Mouse (Mus musculus): ENCODE data around the gene A2ml1.
"Not testable (repeated sequence)": the region's sequence is repeated elsewhere in the genome, so short reads cannot be mapped to it uniquely, and the experiment has no call there.

A2ml1 gene

GRCm38 (mm10) chr6:128581508-128581907, at the start of gene A2ml1:
A2ml1 (minus strand) TSS chr6:128581608.
- DNase-seq, result no peak

- DNase-seq, result peak; percentile 61
Measured at GRCm38 (mm10) chr6:128629771-128630739, 48.6 kb upstream of the A2ml1 start.

- not testable (repeated sequence) for DNase-seq
Measured at GRCm38 (mm10) chr6:128625246-128625645, 43.8 kb upstream of the A2ml1 start.

GRCm38 (mm10) chr6:128624425-128624824, 43.0 kb upstream of the A2ml1 start:
- no peak for DNase-seq

GRCm38 (mm10) chr6:128623433-128623832, 42.0 kb upstream of the A2ml1 start, which contains the start of gene Klrb1a:
Klrb1a (minus strand) TSS chr6:128623533.
- not testable (repeated sequence) for DNase-seq

GRCm38 (mm10) chr6:128622733-128623132, 41.3 kb upstream of the A2ml1 start:
- DNase-seq, result no peak

- DNase-seq, result peak; percentile 55
Measured at GRCm38 (mm10) chr6:128606350-128606749, 24.9 kb upstream of the A2ml1 start.

GRCm38 (mm10) chr6:128604512-128604911, 23.1 kb upstream of the A2ml1 start:
- no peak for DNase-seq

- no peak for DNase-seq
Measured at GRCm38 (mm10) chr6:128602463-128603201, 21.2 kb upstream of the A2ml1 start.

GRCm38 (mm10) chr6:128602026-128602425, 20.6 kb upstream of the A2ml1 start:
- no peak for DNase-seq

GRCm38 (mm10) chr6:128599555-128599954, 18.1 kb upstream of the A2ml1 start:
- DNase-seq, result peak; percentile 24

- DNase-seq, result no peak
Measured at GRCm38 (mm10) chr6:128598256-128599047, 17.0 kb upstream of the A2ml1 start.

GRCm38 (mm10) chr6:128597121-128597522, 15.7 kb upstream of the A2ml1 start:
- DNase-seq, result peak; percentile 78

GRCm38 (mm10) chr6:128594651-128595050, 13.2 kb upstream of the A2ml1 start:
- no peak for DNase-seq

GRCm38 (mm10) chr6:128589426-128589825, 8.0 kb upstream of the A2ml1 start:
- no peak for DNase-seq

GRCm38 (mm10) chr6:128587619-128588018, 6.2 kb upstream of the A2ml1 start:
- DNase-seq, result no peak

- DNase-seq, result no peak
Measured at GRCm38 (mm10) chr6:128585642-128586245, 4.3 kb upstream of the A2ml1 start.

GRCm38 (mm10) chr6:128584070-128584660, 2.8 kb upstream of the A2ml1 start:
- DNase-seq, result peak; percentile 47

GRCm38 (mm10) chr6:128577301-128577700, 4.1 kb downstream of the A2ml1 start:
- no peak for DNase-seq

GRCm38 (mm10) chr6:128566589-128566988, 14.8 kb downstream of the A2ml1 start:
- DNase-seq, result no peak

- no peak for DNase-seq
Measured at GRCm38 (mm10) chr6:128554049-128554448, 27.4 kb downstream of the A2ml1 start.
